Mouse (Mus musculus): ENCODE data around the gene Pdx1.

- TF ChIP-seq CTCF (IDR thresholded peaks at IDR 0.05; ENCODE audit: extremely low read depth, insufficient read depth, insufficient read length, insufficient replicate concordance) = no peak
- TF ChIP-seq POLR2A (IDR thresholded peaks at IDR 0.05; ENCODE audit: low read depth, low read length) = no peak
These were observed 14.6 kb downstream of the Pdx1 start for GRCm38 (mm10) chr5:147284365-147284764.
